Mouse (Mus musculus) lung, adult 2 months (tissue): ENCODE measurements around the gene Polr3a.

ENCODE experiments used
- CTCF ChIP-seq: fragments of 200-500 bp; IDR thresholded peaks from 2 replicates; pipeline ENCODE4 v1.5.1; 2011; ENCODE audit warnings: mild to moderate bottlenecking, low read length, control low read depth; ENCODE audit not compliant: insufficient read depth
- POLR2A ChIP-seq: fragments of 200-500 bp; IDR thresholded peaks from 2 replicates; pipeline ENCODE4 v1.6.1; 2011; ENCODE audit warnings: low read depth, mild to moderate bottlenecking, control low read depth, low read length, borderline replicate concordance; ENCODE audit errors: extremely low read depth

- TF ChIP-seq CTCF = no peak
- TF ChIP-seq POLR2A = no peak
These were observed 43.4 kb upstream of the Polr3a start for GRCm38 (mm10) chr14:24530228-24530627.
